In the genomic region with DNA sequence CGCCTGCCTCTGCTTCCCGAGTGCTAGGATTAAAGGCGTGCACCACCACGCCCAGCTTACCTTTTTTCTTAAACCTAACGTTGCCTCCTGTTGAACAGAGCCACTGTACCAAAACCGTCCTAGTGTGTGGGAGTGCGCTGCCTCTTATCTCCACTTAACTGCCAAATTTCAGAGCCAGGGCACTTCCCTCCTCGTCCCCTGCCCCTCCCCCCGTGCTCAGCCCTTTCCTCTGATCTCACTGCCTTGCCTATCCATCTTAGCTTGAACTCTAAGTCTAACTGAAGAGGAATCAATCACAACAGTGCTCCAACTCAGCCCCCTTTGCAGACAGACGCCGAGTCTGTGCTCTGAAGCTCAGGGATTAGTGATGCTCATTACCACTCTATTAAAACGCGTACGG, we compare ENCODE assay signal across 9 mouse cellular contexts. TPM values are rescaled to one million over a fixed set of nuclear protein-coding genes. Genes with fewer than 3 reads are reported as not detected.
A peak's percentile ranks its signal among the peaks of the same experiment; 100 is the strongest.
DNase-seq lines count a peak whose midpoint lies in the region; ATAC-seq and TF ChIP-seq lines count a peak whose summit lies in the region.
"Had no signal": no experiment of that assay in that cellular context is flagged by ENCODE, and none has a peak within 500 bp of the region (broad histone marks: within the 10 kb centered on the region; RNA-seq: fewer than 3 reads in every experiment).

No protein-coding gene starts in this region.

- DNase-seq in heart, adult 18-20 months: peak; percentile 33 to 48
- peak; percentile 67 for DNase-seq in CD4-positive helper T cell, adult 2 months (ENCODE audit: low read depth, low spot score)
- peak; percentile 41 for DNase-seq in embryo, embryonic 11 days
- DNase-seq in liver, postnatal 0 days: peak; percentile 49
- DNase-seq in left cerebral cortex, adult 18-20 months (ENCODE audit: low spot score in 2 of 2): no peak
- DNase-seq in right cerebral cortex, adult 18-20 months: no peak
- DNase-seq in left cerebral cortex, postnatal 25 days (ENCODE audit: low spot score in 2 of 2): no peak
- DNase-seq: cerebellum, adult 9-10 months had no signal

- H3K4me1 ChIP-seq in heart, embryonic 11.5 days (ENCODE audit: control insufficient read depth, insufficient read depth, low read length): peaks cover 26% of the 10 kb centered on the region
- peaks cover 11% of the 10 kb centered on the region; the same call in 1 of the 2 replicates for H3K4me1 ChIP-seq in liver, postnatal 0 days (ENCODE audit: insufficient read depth)

- 0 out of 2 replicates have a peak, but pooled peaks cover 2% of the 10 kb centered on the region for H3K36me3 ChIP-seq in heart, embryonic 11.5 days (ENCODE audit: control insufficient read depth, insufficient read depth, low read length)
- 0 out of 2 replicates have a peak, but pooled peaks cover 6% of the 10 kb centered on the region for H3K36me3 ChIP-seq in liver, postnatal 0 days (replicated peaks; ENCODE audit: insufficient read depth, low read length)

- no peak for ATAC-seq in heart, embryonic 11.5 days (replicated peaks; ENCODE audit: insufficient number of reproducible peaks, low FRiP score, low TSS enrichment)
- ATAC-seq in liver, postnatal 0 days: peak; percentile 84

- no peak overlapping the region for H3K4me3 ChIP-seq in heart, embryonic 11.5 days (ENCODE audit: low read depth, low read length)
- no peak overlapping the region for H3K4me3 ChIP-seq in liver, postnatal 0 days (ENCODE audit: low read depth, low read length)

- H3K9me3 ChIP-seq in heart, embryonic 11.5 days (replicated peaks; ENCODE audit: control insufficient read depth, low read length): no peaks in the 10 kb centered on the region
- H3K9me3 ChIP-seq in liver, postnatal 0 days (ENCODE audit: low read length): no peaks in the 10 kb centered on the region

- H3K4me2 ChIP-seq in heart, embryonic 11.5 days: no peak overlapping the region
- H3K4me2 ChIP-seq in liver, postnatal 0 days (ENCODE audit: low read depth, low read length): no peak overlapping the region

- H3K27me3 ChIP-seq in heart, embryonic 11.5 days (ENCODE audit: control insufficient read depth, insufficient read depth, low read length): no peaks in the 10 kb centered on the region
- H3K27me3 ChIP-seq in liver, postnatal 0 days (ENCODE audit: insufficient read depth, low read length): no peaks in the 10 kb centered on the region

- no peak overlapping the region for H3K9ac ChIP-seq in heart, embryonic 11.5 days (ENCODE audit: low read depth, low read length)
- no peak overlapping the region for H3K9ac ChIP-seq in liver, postnatal 0 days (replicated peaks)

- H3K27ac ChIP-seq in heart, embryonic 11.5 days (ENCODE audit: low read depth, low read length): no peak overlapping the region; the same call in 1 of the 2 replicates
- no peak overlapping the region; the same call in 1 of the 2 replicates for H3K27ac ChIP-seq in liver, postnatal 0 days (ENCODE audit: low read depth)

- intact Hi-C loops in left cerebral cortex, postnatal 25 days (cut with DNase I): no loop called here

- TF ChIP-seq EP300 in liver, postnatal 0 days (IDR thresholded peaks at IDR 0.05; ENCODE audit: low read depth): peak; percentile 68

- TF ChIP-seq CTCF in liver, postnatal 0 days (IDR thresholded peaks at IDR 0.05; ENCODE audit: low read depth): no peak

- 20% methylated on average over 14 of the region's 14 CpGs for WGBS in heart, embryonic 11.5 days (ENCODE audit: insufficient replicate concordance)
- WGBS in liver, postnatal 0 days (ENCODE audit: insufficient replicate concordance): 29% methylated on average over 14 of the region's 14 CpGs

RNA-seq across cellular contexts. Expression of a gene that starts 54.9 kb away (rescaled TPM):
- 10 to 100 TPM; 30.7 to 33.0 TPM for total RNA-seq in heart, adult 18-20 months (2021)
- 15.4 and 17.8 TPM in 2 replicates for polyA plus RNA-seq in heart, embryonic 11.5 days (2014; fragmentation: Nextera tagmentation; extraction: Ambion mirVana)
- polyA plus RNA-seq in liver, postnatal 0 days (2015; fragmentation: Nextera tagmentation; extraction: Ambion mirVana): 11.8 and 12.7 TPM in 2 replicates
- total RNA-seq in left cerebral cortex, adult 18-20 months (2021): 10 to 100 TPM; 18.8 to 22.2 TPM
- total RNA-seq in left cerebral cortex, postnatal 25 days (2021): 10 to 100 TPM; 17.7 to 20.2 TPM

Comparison
In these comparisons a context has a peak if more than half of its experiments do, and no peak if none do; other contexts are left out.
1. DNase-seq: peak in heart, adult 18-20 months (2 of 2), CD4-positive helper T cell, adult 2 months (single experiment), embryo, embryonic 11 days (single experiment) and liver, postnatal 0 days (single experiment); none in left cerebral cortex, adult 18-20 months (0 of 2), right cerebral cortex, adult 18-20 months (single experiment) and left cerebral cortex, postnatal 25 days (0 of 2).